Mouse (Mus musculus): ENCODE data around the gene Timm23. TPM values are rescaled to one million over a fixed set of nuclear protein-coding genes. Genes with fewer than 3 reads are reported as not detected.

Gene Timm23
- polyA plus RNA-seq, 1 experiment from 2014 or later: 322 TPM

GRCm38 (mm10) chr14:32161090-32161885 lies 40.4 kb downstream of the Timm23 start:
- H3K36me3 ChIP-seq (ENCODE audit: control insufficient read depth, insufficient read depth, low read length): no peaks in the 10 kb centered on the region
- H3K27ac ChIP-seq (ENCODE audit: low read depth, low read length): peak overlapping the region; percentile 93
- no peaks in the 10 kb centered on the region for H3K9me3 ChIP-seq (replicated peaks; ENCODE audit: control insufficient read depth, low read length)
- 78% methylated on average over 12 of the region's 12 CpGs for WGBS (ENCODE audit: insufficient replicate concordance)
- H3K27me3 ChIP-seq (ENCODE audit: control insufficient read depth, insufficient read depth, low read length): no peaks in the 10 kb centered on the region
- H3K4me1 ChIP-seq (ENCODE audit: control insufficient read depth, insufficient read depth, low read length): peaks cover 20% of the 10 kb centered on the region
- peak overlapping the region; percentile 92 for H3K4me3 ChIP-seq (ENCODE audit: low read depth, low read length)
- peak overlapping the region; percentile 96 for H3K4me2 ChIP-seq
- peak overlapping the region; percentile 98 for H3K9ac ChIP-seq (ENCODE audit: low read depth, low read length)
- no peak for ATAC-seq (replicated peaks; ENCODE audit: insufficient number of reproducible peaks, low FRiP score, low TSS enrichment)

GRCm38 (mm10) chr14:32160563-32160962 lies 41.1 kb downstream of the Timm23 start:
- Histone ChIP-seq H3K27me3 (ENCODE audit: control insufficient read depth, insufficient read depth, low read length) (no peaks in the 10 kb centered on the region), H3K4me1 (ENCODE audit: control insufficient read depth, insufficient read depth, low read length) (peaks cover 20% of the 10 kb centered on the region), H3K27ac (ENCODE audit: low read depth, low read length) (peak overlapping the region; percentile 93), H3K9ac (ENCODE audit: low read depth, low read length) (peak overlapping the region; percentile 98), H3K4me3 (ENCODE audit: low read depth, low read length) (peak overlapping the region; percentile 92), H3K4me2 (peak overlapping the region; percentile 96), H3K9me3 (replicated peaks; ENCODE audit: control insufficient read depth, low read length) (no peaks in the 10 kb centered on the region), H3K36me3 (ENCODE audit: control insufficient read depth, insufficient read depth, low read length) (no peaks in the 10 kb centered on the region)
- ATAC-seq (replicated peaks; ENCODE audit: insufficient number of reproducible peaks, low FRiP score, low TSS enrichment): no peak
- 19% methylated on average over 7 of the region's 7 CpGs for WGBS (ENCODE audit: insufficient replicate concordance)

- H3K27ac ChIP-seq (ENCODE audit: low read depth, low read length): peak within 1 kb of the TSS; percentile 93
- H3K4me3 ChIP-seq (ENCODE audit: low read depth, low read length): peak within 1 kb of the TSS; percentile 92
- peak within 1 kb of the TSS; percentile 96 for H3K4me2 ChIP-seq
- H3K9ac ChIP-seq (ENCODE audit: low read depth, low read length): peak within 1 kb of the TSS; percentile 98
- no peaks in the 10 kb centered on the region for H3K27me3 ChIP-seq (ENCODE audit: control insufficient read depth, insufficient read depth, low read length)
- peak; percentile 94 for ATAC-seq (replicated peaks; ENCODE audit: insufficient number of reproducible peaks, low FRiP score, low TSS enrichment)
- H3K4me1 ChIP-seq (ENCODE audit: control insufficient read depth, insufficient read depth, low read length): peaks cover 15% of the 10 kb centered on the region
- no peaks in the 10 kb centered on the region for H3K9me3 ChIP-seq (replicated peaks; ENCODE audit: control insufficient read depth, low read length)
- no peaks in the 10 kb centered on the region for H3K36me3 ChIP-seq (ENCODE audit: control insufficient read depth, insufficient read depth, low read length)
- 0% methylated on average over 40 of the region's 40 CpGs for WGBS (ENCODE audit: insufficient replicate concordance)
Measured at GRCm38 (mm10) chr14:32159690-32160246, 41.9 kb downstream of the Timm23 start, which contains the start of gene Ncoa4. TSS of gene Ncoa4 (plus strand) at chr14:32159865.

GRCm38 (mm10) chr14:32159150-32159670 lies 42.5 kb downstream of the Timm23 start:
- H3K4me3 ChIP-seq (ENCODE audit: low read depth, low read length): peak overlapping the region; percentile 92
- peak overlapping the region; percentile 93; the same call in 1 of the 2 replicates for H3K27ac ChIP-seq (ENCODE audit: low read depth, low read length)
- peak overlapping the region; percentile 98 for H3K9ac ChIP-seq (ENCODE audit: low read depth, low read length)
- peak overlapping the region; percentile 96 for H3K4me2 ChIP-seq
- no peaks in the 10 kb centered on the region for H3K9me3 ChIP-seq (replicated peaks; ENCODE audit: control insufficient read depth, low read length)
- H3K4me1 ChIP-seq (ENCODE audit: control insufficient read depth, insufficient read depth, low read length): peaks cover 11% of the 10 kb centered on the region
- no peaks in the 10 kb centered on the region for H3K27me3 ChIP-seq (ENCODE audit: control insufficient read depth, insufficient read depth, low read length)
- 43% methylated on average over 4 of the region's 4 CpGs for WGBS (ENCODE audit: insufficient replicate concordance)
- H3K36me3 ChIP-seq (ENCODE audit: control insufficient read depth, insufficient read depth, low read length): no peaks in the 10 kb centered on the region
- 0 out of 2 replicates have a peak, but pooled peaks have one; percentile 16 for ATAC-seq (replicated peaks; ENCODE audit: insufficient number of reproducible peaks, low FRiP score, low TSS enrichment)

- no peaks in the 10 kb centered on the region for H3K36me3 ChIP-seq (ENCODE audit: control insufficient read depth, insufficient read depth, low read length)
- H3K4me2 ChIP-seq: no peak overlapping the region
- H3K4me3 ChIP-seq (ENCODE audit: low read depth, low read length): no peak overlapping the region
- 87% methylated on average over 6 of the region's 6 CpGs for WGBS (ENCODE audit: insufficient replicate concordance)
- ATAC-seq (replicated peaks; ENCODE audit: insufficient number of reproducible peaks, low FRiP score, low TSS enrichment): no peak
- no peak overlapping the region for H3K9ac ChIP-seq (ENCODE audit: low read depth, low read length)
- H3K27ac ChIP-seq (ENCODE audit: low read depth, low read length): no peak overlapping the region
- H3K4me1 ChIP-seq (ENCODE audit: control insufficient read depth, insufficient read depth, low read length): no peaks in the 10 kb centered on the region
- H3K27me3 ChIP-seq (ENCODE audit: control insufficient read depth, insufficient read depth, low read length): no peaks in the 10 kb centered on the region
- no peaks in the 10 kb centered on the region for H3K9me3 ChIP-seq (replicated peaks; ENCODE audit: control insufficient read depth, low read length)
Measured at GRCm38 (mm10) chr14:32154758-32155157, 46.9 kb downstream of the Timm23 start.

- 91% methylated on average over 2 of the region's 2 CpGs for WGBS (ENCODE audit: insufficient replicate concordance)
- Histone ChIP-seq H3K27me3 (ENCODE audit: control insufficient read depth, insufficient read depth, low read length) (no peaks in the 10 kb centered on the region), H3K36me3 (ENCODE audit: control insufficient read depth, insufficient read depth, low read length) (no peaks in the 10 kb centered on the region), H3K4me1 (ENCODE audit: control insufficient read depth, insufficient read depth, low read length) (no peaks in the 10 kb centered on the region), H3K4me3 (ENCODE audit: low read depth, low read length) (no peak overlapping the region), H3K9ac (ENCODE audit: low read depth, low read length) (no peak overlapping the region), H3K27ac (ENCODE audit: low read depth, low read length) (no peak overlapping the region), H3K4me2 (no peak overlapping the region), H3K9me3 (replicated peaks; ENCODE audit: control insufficient read depth, low read length) (no peaks in the 10 kb centered on the region)
- ATAC-seq (replicated peaks; ENCODE audit: insufficient number of reproducible peaks, low FRiP score, low TSS enrichment): no peak
Measured at GRCm38 (mm10) chr14:32153156-32153555, 48.5 kb downstream of the Timm23 start.

- Histone ChIP-seq H3K4me3 (ENCODE audit: low read depth, low read length) (no peak overlapping the region), H3K27ac (ENCODE audit: low read depth, low read length) (no peak overlapping the region), H3K9me3 (replicated peaks; ENCODE audit: control insufficient read depth, low read length) (no peaks in the 10 kb centered on the region), H3K27me3 (ENCODE audit: control insufficient read depth, insufficient read depth, low read length) (no peaks in the 10 kb centered on the region), H3K9ac (ENCODE audit: low read depth, low read length) (no peak overlapping the region), H3K4me1 (ENCODE audit: control insufficient read depth, insufficient read depth, low read length) (no peaks in the 10 kb centered on the region), H3K4me2 (no peak overlapping the region), H3K36me3 (ENCODE audit: control insufficient read depth, insufficient read depth, low read length) (no peaks in the 10 kb centered on the region)
- ATAC-seq (replicated peaks; ENCODE audit: insufficient number of reproducible peaks, low FRiP score, low TSS enrichment): no peak
- 90% methylated on average over 18 of the region's 18 CpGs for WGBS (ENCODE audit: insufficient replicate concordance)
Measured at GRCm38 (mm10) chr14:32152243-32152965, 49.3 kb downstream of the Timm23 start.

- H3K4me1 ChIP-seq (ENCODE audit: control insufficient read depth, insufficient read depth, low read length): no peaks in the 10 kb centered on the region
- H3K27me3 ChIP-seq (ENCODE audit: control insufficient read depth, insufficient read depth, low read length): no peaks in the 10 kb centered on the region
- H3K4me2 ChIP-seq: no peak overlapping the region
- no peak for ATAC-seq (replicated peaks; ENCODE audit: insufficient number of reproducible peaks, low FRiP score, low TSS enrichment)
- 86% methylated on average over 2 of the region's 2 CpGs for WGBS (ENCODE audit: insufficient replicate concordance)
- H3K36me3 ChIP-seq (ENCODE audit: control insufficient read depth, insufficient read depth, low read length): no peaks in the 10 kb centered on the region
- H3K27ac ChIP-seq (ENCODE audit: low read depth, low read length): no peak overlapping the region
- no peak overlapping the region for H3K9ac ChIP-seq (ENCODE audit: low read depth, low read length)
- H3K9me3 ChIP-seq (replicated peaks; ENCODE audit: control insufficient read depth, low read length): no peaks in the 10 kb centered on the region
- no peak overlapping the region for H3K4me3 ChIP-seq (ENCODE audit: low read depth, low read length)
Measured at GRCm38 (mm10) chr14:32150872-32151271, 50.8 kb downstream of the Timm23 start.

Measured in heart, embryonic 11.5 days (tissue).